Mouse (Mus musculus): ENCODE measurements at regions not wholly inside any gene's neighbourhood (a gene's known extent, or its start where the extent isn't known, plus 50 kb on each side); places are given as distances from the start of the nearest gene placed in this dataset.

DNA sequence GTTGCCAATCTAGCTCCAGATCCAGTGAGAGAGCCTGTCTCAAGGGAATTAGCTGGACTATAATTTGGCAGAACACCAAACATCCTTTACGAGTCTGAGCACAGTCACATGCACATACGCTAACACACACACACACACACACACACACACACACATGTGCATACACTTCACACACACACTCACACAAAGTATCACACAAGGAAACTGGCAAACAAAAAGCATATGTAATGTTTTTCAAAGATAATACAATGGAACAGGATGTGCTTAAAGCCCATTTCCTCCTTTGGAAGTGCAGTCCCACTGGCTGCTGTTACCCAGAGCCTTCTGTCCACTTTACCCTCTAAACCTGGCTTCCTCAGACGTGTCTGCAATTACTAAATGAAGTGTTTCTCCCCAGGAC, 226.2 kb upstream of the Cited2 start:
- WGBS, result 76% methylated on average over 3 of the region's 3 CpGs
- Histone ChIP-seq H3K36me3 (ENCODE audit: control insufficient read depth, insufficient read depth, low read length) (no peaks in the 10 kb centered on the region), H3K9ac (ENCODE audit: low read depth, low read length) (no peak overlapping the region), H3K4me1 (ENCODE audit: control insufficient read depth, insufficient read depth, low read length) (no peaks in the 10 kb centered on the region), H3K27ac (replicated peaks; ENCODE audit: insufficient read depth, low read depth, low read length) (no peak overlapping the region), H3K27me3 (ENCODE audit: control insufficient read depth, insufficient read depth, low read length) (no peaks in the 10 kb centered on the region), H3K4me3 (ENCODE audit: insufficient read depth, low read depth, low read length) (no peak overlapping the region), H3K79me2 (ENCODE audit: control insufficient read depth, insufficient read depth, low read length) (no peaks in the 10 kb centered on the region)
- DNase-seq (ENCODE audit: extremely low read depth, low read depth, low spot score), result no peak
- TF ChIP-seq POLR2A (IDR thresholded peaks at IDR 0.05; ENCODE audit: extremely low read depth, insufficient read depth, low read length) (no peak), CTCF (IDR thresholded peaks at IDR 0.05; ENCODE audit: low read depth, low read length) (no peak)

DNA sequence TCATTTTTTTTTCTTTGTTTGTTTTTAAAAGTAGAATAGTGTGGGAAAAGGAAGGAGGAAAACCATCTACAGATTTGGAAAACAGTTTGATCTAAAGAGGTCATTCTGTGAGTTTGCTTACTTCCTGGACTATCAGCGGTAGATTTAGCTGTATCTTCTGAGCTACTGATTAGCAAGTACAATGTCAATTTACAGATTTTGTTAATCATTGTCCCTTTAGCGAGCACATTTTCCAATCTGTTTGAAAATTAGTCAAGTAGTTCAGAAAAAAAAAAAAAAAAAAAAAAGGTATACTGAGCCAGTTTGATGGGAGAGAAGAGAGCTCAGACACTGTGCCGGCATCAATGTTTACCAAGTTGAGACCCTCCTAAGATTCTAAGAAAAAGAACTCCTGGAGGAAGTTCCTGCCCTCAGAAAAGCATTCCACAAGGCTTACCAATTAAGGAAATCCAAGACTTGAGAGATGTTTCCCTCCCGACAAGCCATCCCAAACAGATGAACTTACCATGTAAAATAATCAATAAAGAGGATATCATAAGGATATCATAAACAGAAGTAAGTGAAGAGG, 212.3 kb upstream of the Cited2 start:
- Histone ChIP-seq H3K4me3 (ENCODE audit: insufficient read depth, low read depth, low read length) (peak overlapping the region; percentile 42; the same call in 1 of the 2 replicates), H3K9ac (ENCODE audit: low read depth, low read length) (no peak overlapping the region), H3K79me2 (ENCODE audit: control insufficient read depth, insufficient read depth, low read length) (no peaks in the 10 kb centered on the region), H3K36me3 (ENCODE audit: control insufficient read depth, insufficient read depth, low read length) (no peaks in the 10 kb centered on the region), H3K27me3 (ENCODE audit: control insufficient read depth, insufficient read depth, low read length) (no peaks in the 10 kb centered on the region), H3K27ac (replicated peaks; ENCODE audit: insufficient read depth, low read depth, low read length) (no peak overlapping the region), H3K4me1 (ENCODE audit: control insufficient read depth, insufficient read depth, low read length) (peaks cover 4% of the 10 kb centered on the region)
- 20% methylated on average over 4 of the region's 4 CpGs for whole genome bisulfite sequencing
- no peak for TF ChIP-seq POLR2A (IDR thresholded peaks at IDR 0.05; ENCODE audit: extremely low read depth, insufficient read depth, low read length)
- TF ChIP-seq CTCF (IDR thresholded peaks at IDR 0.05; ENCODE audit: low read depth, low read length), result no peak
- DNase-seq (ENCODE audit: extremely low read depth, low read depth, low spot score), result peak; percentile 69

DNA sequence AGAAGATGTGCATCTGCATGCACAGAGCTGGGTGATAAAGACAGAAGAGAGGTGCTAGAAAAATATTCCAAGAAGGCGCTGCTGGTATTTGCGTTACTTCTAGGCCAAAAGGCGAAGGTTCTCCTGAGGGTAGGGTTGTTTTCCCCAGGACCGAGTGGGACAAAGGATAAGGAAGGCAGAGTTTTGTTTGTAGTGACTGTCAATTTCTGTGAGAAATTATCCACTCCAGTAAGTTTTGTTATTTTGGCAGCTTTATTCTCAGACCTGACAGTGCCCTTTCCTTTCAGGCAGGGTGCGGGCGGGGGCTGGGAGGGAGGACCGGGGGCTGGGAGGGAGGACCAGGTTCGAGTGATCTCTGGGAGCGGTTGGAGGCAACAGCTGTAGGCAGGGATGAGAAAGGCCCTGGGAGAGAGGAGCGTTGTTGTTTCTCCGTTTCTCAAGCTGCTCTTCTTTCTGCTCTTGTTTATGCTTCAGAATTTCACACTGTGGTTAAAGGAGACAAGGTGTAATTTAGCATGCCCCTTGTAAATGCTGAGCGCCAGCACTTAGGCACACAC, 211.2 kb upstream of the Cited2 start:
- Histone ChIP-seq H3K79me2 (ENCODE audit: control insufficient read depth, insufficient read depth, low read length) (no peaks in the 10 kb centered on the region), H3K27me3 (ENCODE audit: control insufficient read depth, insufficient read depth, low read length) (no peaks in the 10 kb centered on the region), H3K9ac (ENCODE audit: low read depth, low read length) (no peak overlapping the region), H3K27ac (replicated peaks; ENCODE audit: insufficient read depth, low read depth, low read length) (no peak overlapping the region), H3K4me1 (ENCODE audit: control insufficient read depth, insufficient read depth, low read length) (peaks cover 4% of the 10 kb centered on the region), H3K4me3 (ENCODE audit: insufficient read depth, low read depth, low read length) (no peak overlapping the region), H3K36me3 (ENCODE audit: control insufficient read depth, insufficient read depth, low read length) (no peaks in the 10 kb centered on the region)
- no peak for DNase-seq (ENCODE audit: extremely low read depth, low read depth, low spot score)
- WGBS, result 68% methylated on average over 12 of the region's 12 CpGs
- TF ChIP-seq POLR2A (IDR thresholded peaks at IDR 0.05; ENCODE audit: extremely low read depth, insufficient read depth, low read length) (no peak), CTCF (IDR thresholded peaks at IDR 0.05; ENCODE audit: low read depth, low read length) (no peak)

DNA sequence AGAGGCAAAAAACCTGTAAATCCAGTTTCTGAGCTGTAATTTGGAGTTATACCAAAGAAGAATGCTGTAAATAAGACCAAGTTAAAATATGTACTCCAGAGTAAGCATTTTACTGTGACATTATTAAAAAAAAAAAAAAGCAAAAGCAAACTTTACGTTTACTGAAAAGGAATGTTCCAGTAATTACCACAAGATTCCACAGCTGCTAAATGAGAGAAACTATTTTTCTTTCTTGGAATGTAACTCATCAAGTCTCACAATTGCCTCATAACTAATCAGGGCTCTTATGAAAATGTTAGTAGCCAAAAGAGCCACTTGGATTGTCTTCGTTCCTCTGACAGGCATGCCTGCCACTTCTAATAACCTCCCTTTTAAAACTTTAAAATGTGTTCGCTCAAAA, 210.5 kb upstream of the Cited2 start:
- no peak overlapping the region for H3K9ac ChIP-seq (ENCODE audit: low read depth, low read length)
- no peaks in the 10 kb centered on the region for H3K27me3 ChIP-seq (ENCODE audit: control insufficient read depth, insufficient read depth, low read length)
- H3K4me3 ChIP-seq (ENCODE audit: insufficient read depth, low read depth, low read length), result no peak overlapping the region
- no peak for DNase-seq (ENCODE audit: extremely low read depth, low read depth, low spot score)
- no peaks in the 10 kb centered on the region for H3K36me3 ChIP-seq (ENCODE audit: control insufficient read depth, insufficient read depth, low read length)
- WGBS, result 89% methylated on average over 3 of the region's 3 CpGs
- no peaks in the 10 kb centered on the region for H3K79me2 ChIP-seq (ENCODE audit: control insufficient read depth, insufficient read depth, low read length)
- TF ChIP-seq CTCF (IDR thresholded peaks at IDR 0.05; ENCODE audit: low read depth, low read length) (no peak), POLR2A (IDR thresholded peaks at IDR 0.05; ENCODE audit: extremely low read depth, insufficient read depth, low read length) (no peak)
- peaks cover 4% of the 10 kb centered on the region for H3K4me1 ChIP-seq (ENCODE audit: control insufficient read depth, insufficient read depth, low read length)
- H3K27ac ChIP-seq (replicated peaks; ENCODE audit: insufficient read depth, low read depth, low read length), result no peak overlapping the region

DNA sequence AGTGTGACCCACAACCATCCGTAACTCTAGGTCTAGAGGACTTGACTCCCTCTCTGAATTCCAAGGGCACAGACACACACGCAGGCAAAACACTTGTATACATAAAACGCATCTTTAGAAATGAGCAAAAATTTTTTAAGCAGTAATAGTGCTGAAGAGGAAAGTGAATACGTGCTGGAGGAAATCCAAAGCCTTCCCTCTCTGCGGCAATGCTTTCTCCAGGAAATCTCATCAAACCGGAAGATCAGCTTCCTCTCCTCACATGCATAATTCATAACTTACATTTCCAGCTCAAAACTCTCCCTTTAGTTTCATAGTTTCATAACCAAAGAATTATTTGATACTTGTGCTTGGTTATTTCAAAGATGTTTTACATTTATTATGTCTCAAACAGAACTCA, 209.3 kb upstream of the Cited2 start:
- Histone ChIP-seq H3K9ac (ENCODE audit: low read depth, low read length) (no peak overlapping the region), H3K4me1 (ENCODE audit: control insufficient read depth, insufficient read depth, low read length) (peaks cover 4% of the 10 kb centered on the region), H3K4me3 (ENCODE audit: insufficient read depth, low read depth, low read length) (no peak overlapping the region), H3K79me2 (ENCODE audit: control insufficient read depth, insufficient read depth, low read length) (no peaks in the 10 kb centered on the region), H3K36me3 (ENCODE audit: control insufficient read depth, insufficient read depth, low read length) (no peaks in the 10 kb centered on the region), H3K27ac (replicated peaks; ENCODE audit: insufficient read depth, low read depth, low read length) (no peak overlapping the region), H3K27me3 (ENCODE audit: control insufficient read depth, insufficient read depth, low read length) (no peaks in the 10 kb centered on the region)
- DNase-seq (ENCODE audit: extremely low read depth, low read depth, low spot score), result no peak
- WGBS, result 84% methylated on average over 6 of the region's 6 CpGs
- no peak for TF ChIP-seq CTCF (IDR thresholded peaks at IDR 0.05; ENCODE audit: low read depth, low read length)
- TF ChIP-seq POLR2A (IDR thresholded peaks at IDR 0.05; ENCODE audit: extremely low read depth, insufficient read depth, low read length), result no peak

DNA sequence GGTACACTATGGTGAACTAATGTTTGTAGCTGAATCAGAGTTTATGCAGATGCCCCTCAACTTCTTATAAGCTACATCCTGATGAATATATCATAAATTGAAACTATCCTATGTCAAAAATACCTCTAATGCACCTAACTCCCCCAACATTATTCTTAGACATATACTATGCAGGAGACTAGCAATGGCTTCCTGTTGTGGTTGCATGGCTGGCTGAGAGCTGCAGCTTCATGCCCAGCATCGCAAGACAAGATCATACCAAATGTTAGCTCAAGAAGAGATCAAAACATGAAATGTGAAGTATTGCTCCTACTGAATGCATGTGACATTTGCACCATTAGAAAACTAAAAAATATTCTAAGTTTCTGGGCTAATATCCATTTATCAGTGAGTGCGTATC, 206.9 kb upstream of the Cited2 start:
- H3K36me3 ChIP-seq (ENCODE audit: control insufficient read depth, insufficient read depth, low read length), result no peaks in the 10 kb centered on the region
- 97% methylated on average over 2 of the region's 2 CpGs for WGBS
- no peaks in the 10 kb centered on the region; the same call in 1 of the 2 replicates for H3K4me1 ChIP-seq (ENCODE audit: control insufficient read depth, insufficient read depth, low read length)
- TF ChIP-seq CTCF (IDR thresholded peaks at IDR 0.05; ENCODE audit: low read depth, low read length), result no peak
- no peak for TF ChIP-seq POLR2A (IDR thresholded peaks at IDR 0.05; ENCODE audit: extremely low read depth, insufficient read depth, low read length)
- DNase-seq (ENCODE audit: extremely low read depth, low read depth, low spot score), result no peak
- no peak overlapping the region for H3K4me3 ChIP-seq (ENCODE audit: insufficient read depth, low read depth, low read length)
- no peaks in the 10 kb centered on the region for H3K79me2 ChIP-seq (ENCODE audit: control insufficient read depth, insufficient read depth, low read length)
- no peak overlapping the region for H3K9ac ChIP-seq (ENCODE audit: low read depth, low read length)
- no peak overlapping the region for H3K27ac ChIP-seq (replicated peaks; ENCODE audit: insufficient read depth, low read depth, low read length)
- no peaks in the 10 kb centered on the region for H3K27me3 ChIP-seq (ENCODE audit: control insufficient read depth, insufficient read depth, low read length)
